Mouse (Mus musculus): ENCODE measurements around the gene Osbpl6.

DNA sequence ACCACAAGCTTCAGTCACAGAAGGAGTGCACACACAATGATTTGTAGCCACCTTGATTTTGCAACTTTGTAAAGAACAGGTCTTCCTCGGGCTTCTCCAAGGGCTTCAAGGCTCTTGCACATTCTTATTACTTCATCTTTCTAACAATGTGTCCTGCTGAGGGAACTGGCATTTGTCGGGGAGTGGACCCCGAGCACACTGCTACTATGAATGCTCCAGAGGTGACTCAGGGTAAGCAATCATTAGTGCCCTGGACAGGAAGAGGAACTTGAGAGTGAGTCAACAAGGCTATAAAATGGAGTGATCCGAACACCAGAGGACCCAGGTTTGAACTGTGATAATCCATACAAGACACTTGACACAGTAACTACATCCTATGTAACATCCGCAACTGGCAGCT lies 213.9 kb downstream of the Osbpl6 start:
- no peak for TF ChIP-seq CTCF (IDR thresholded peaks at IDR 0.05; ENCODE audit: insufficient read depth, low read length)
- no peak for TF ChIP-seq POLR2A (IDR thresholded peaks at IDR 0.05; ENCODE audit: borderline replicate concordance, extremely low read depth, low read depth, low read length)
